Mouse (Mus musculus) intestine, postnatal 0 days (tissue): ENCODE measurements around the gene Itgb4. TPM values are rescaled to one million over a fixed set of nuclear protein-coding genes. Genes with fewer than 3 reads are reported as not detected.

Experiments used
- ATAC-seq: fragments of 200-750 bp; cut with Nextera tagmentation; 2 replicates; pipeline ENCODE4 v1.8.0; 2017; ENCODE audit warnings: mild to moderate bottlenecking, moderate TSS enrichment, moderate library complexity
- H3K27ac ChIP-seq: fragments of 300-500 bp; sonication (generic); 2 replicates; pipeline ENCODE4 v1.5.1; 2014; ENCODE audit warnings: mild to moderate bottlenecking, low read depth, low read length, moderate library complexity
- H3K27me3 ChIP-seq: fragments of 300-500 bp; sonication (generic); replicated peaks from 2 replicates; pipeline ENCODE4 v1.6.1; 2014; ENCODE audit warnings: low read length, mixed read lengths; ENCODE audit not compliant: control insufficient read depth, insufficient read depth
- H3K36me3 ChIP-seq: fragments of 300-500 bp; sonication (generic); 2 replicates; pipeline ENCODE4 v1.6.1; 2014; ENCODE audit warnings: mild to moderate bottlenecking, moderate library complexity; ENCODE audit not compliant: control insufficient read depth, insufficient read depth
- H3K4me1 ChIP-seq: fragments of 300-500 bp; sonication (generic); replicated peaks from 2 replicates; pipeline ENCODE4 v1.6.1; 2014; ENCODE audit warnings: antibody characterized with exemption, low read length, mixed read lengths; ENCODE audit not compliant: control insufficient read depth, insufficient read depth
- H3K4me2 ChIP-seq: fragments of 300-500 bp; sonication (generic); replicated peaks from 2 replicates; pipeline ENCODE4 v1.6.1; 2014; ENCODE audit warnings: low read depth, mild to moderate bottlenecking, moderate library complexity
- H3K4me3 ChIP-seq: fragments of 300-500 bp; sonication (generic); 2 replicates; pipeline ENCODE4 v1.5.1; 2014; ENCODE audit warnings: low read depth, low read length
- H3K9ac ChIP-seq: fragments of 300-500 bp; sonication (generic); 2 replicates; pipeline ENCODE4 v1.6.1; 2014; ENCODE audit warnings: mild to moderate bottlenecking, low read depth, low read length
- H3K9me3 ChIP-seq: fragments of 300-500 bp; sonication (generic); 2 replicates; pipeline ENCODE4 v1.6.1; 2016; ENCODE audit warnings: mixed run types; ENCODE audit not compliant: control insufficient read depth
- CTCF ChIP-seq: sonication (generic); IDR thresholded peaks from 2 replicates; pipeline ENCODE4 v1.5.1; 2016; ENCODE audit warnings: low read depth, mild to moderate bottlenecking, control low read depth, antibody characterized with exemption, moderate library complexity
- WGBS: fragments of 180-500 bp; shearing (Covaris S2); extraction: QIAGEN DNeasy Blood & Tissue Kit; methylation state at CpG from one replicate; pipeline ENCODE4 v1.1.7; 2014; 5-methylcytosine and 5-hydroxymethylcytosine counted together
- polyA plus RNA-seq: library from polyadenylated mRNA; unstranded; fragments of >200 nt; fragmentation: Nextera tagmentation; extraction: Ambion mirVana; gene quantifications from 2 replicates; pipeline ENCODE4 v1.2.1, GENCODE M21; 2015

Gene Itgb4
- polyA plus RNA-seq, 1 experiment from 2014 or later = 16.6 TPM

- H3K9me3 ChIP-seq = no peaks in the 10 kb centered on the region
- H3K4me3 ChIP-seq = no peak overlapping the region
- no peak overlapping the region for H3K4me2 ChIP-seq
- no peaks in the 10 kb centered on the region for H3K27me3 ChIP-seq
- H3K9ac ChIP-seq = no peak overlapping the region
- peaks cover 41% of the 10 kb centered on the region for H3K36me3 ChIP-seq
- no peak for ATAC-seq
- WGBS = 92% methylated on average over 6 of the region's 6 CpGs
- no peak for TF ChIP-seq CTCF
- no peaks in the 10 kb centered on the region for H3K4me1 ChIP-seq
- no peak overlapping the region for H3K27ac ChIP-seq
These were observed 70.7 kb downstream of the Itgb4 start for GRCm38 (mm10) chr11:116045173-116045572.

DNA sequence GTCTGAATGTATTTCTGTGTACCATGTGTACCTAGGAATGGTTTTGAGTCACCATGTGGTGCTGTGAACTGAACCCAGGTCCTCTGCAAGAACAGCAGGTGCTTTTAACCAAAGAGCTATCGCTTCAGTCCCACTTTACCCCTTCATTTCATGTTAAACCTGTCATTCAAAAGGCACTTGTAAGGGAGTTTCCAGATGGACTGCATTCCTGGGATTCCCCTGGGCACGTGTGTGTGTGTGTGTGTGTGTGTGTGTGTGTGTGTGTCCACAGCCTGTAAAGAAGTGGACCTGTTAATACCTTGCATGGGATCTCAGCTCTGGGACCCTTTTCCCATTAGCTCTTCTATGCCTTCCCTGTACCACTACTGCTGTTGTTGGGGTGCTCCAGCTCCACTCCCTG is 75.1 kb downstream of the Itgb4 start:
- Histone ChIP-seq H3K36me3 (peaks cover 77% of the 10 kb centered on the region), H3K27ac (no peak overlapping the region), H3K4me2 (no peak overlapping the region), H3K4me3 (no peak overlapping the region), H3K9me3 (no peaks in the 10 kb centered on the region), H3K27me3 (no peaks in the 10 kb centered on the region), H3K9ac (no peak overlapping the region), H3K4me1 (no peaks in the 10 kb centered on the region)
- no peak for ATAC-seq
- TF ChIP-seq CTCF = no peak
- WGBS = 89% methylated on average over 2 of the region's 2 CpGs

- Histone ChIP-seq H3K4me3 (no peak overlapping the region), H3K27me3 (no peaks in the 10 kb centered on the region), H3K9me3 (no peaks in the 10 kb centered on the region), H3K9ac (no peak overlapping the region), H3K4me2 (no peak overlapping the region), H3K36me3 (peaks cover 83% of the 10 kb centered on the region), H3K4me1 (no peaks in the 10 kb centered on the region), H3K27ac (no peak overlapping the region)
- no peak for TF ChIP-seq CTCF
- 82% methylated on average over 4 of the region's 4 CpGs for WGBS
- no peak for ATAC-seq
These were observed 75.7 kb downstream of the Itgb4 start for GRCm38 (mm10) chr11:116050196-116050595.

- WGBS = 92% methylated on average over 9 of the region's 9 CpGs
- Histone ChIP-seq H3K9ac (no peak overlapping the region), H3K27ac (no peak overlapping the region), H3K4me1 (no peaks in the 10 kb centered on the region), H3K4me3 (no peak overlapping the region), H3K27me3 (no peaks in the 10 kb centered on the region), H3K4me2 (no peak overlapping the region), H3K9me3 (no peaks in the 10 kb centered on the region), H3K36me3 (peaks cover 97% of the 10 kb centered on the region)
- ATAC-seq = no peak
- no peak for TF ChIP-seq CTCF
These were observed 79.2 kb downstream of the Itgb4 start for GRCm38 (mm10) chr11:116053510-116054229.

- TF ChIP-seq CTCF = no peak
- Histone ChIP-seq H3K9me3 (no peaks in the 10 kb centered on the region), H3K27ac (no peak overlapping the region), H3K4me1 (0 out of 2 replicates have a peak, but pooled peaks cover 4% of the 10 kb centered on the region), H3K27me3 (no peaks in the 10 kb centered on the region), H3K9ac (no peak overlapping the region), H3K4me3 (no peak overlapping the region), H3K4me2 (no peak overlapping the region), H3K36me3 (peaks cover 92% of the 10 kb centered on the region)
- no peak for ATAC-seq
- 93% methylated on average over 11 of the region's 11 CpGs for WGBS
These were observed 81.4 kb downstream of the Itgb4 start for GRCm38 (mm10) chr11:116055873-116056272.

DNA sequence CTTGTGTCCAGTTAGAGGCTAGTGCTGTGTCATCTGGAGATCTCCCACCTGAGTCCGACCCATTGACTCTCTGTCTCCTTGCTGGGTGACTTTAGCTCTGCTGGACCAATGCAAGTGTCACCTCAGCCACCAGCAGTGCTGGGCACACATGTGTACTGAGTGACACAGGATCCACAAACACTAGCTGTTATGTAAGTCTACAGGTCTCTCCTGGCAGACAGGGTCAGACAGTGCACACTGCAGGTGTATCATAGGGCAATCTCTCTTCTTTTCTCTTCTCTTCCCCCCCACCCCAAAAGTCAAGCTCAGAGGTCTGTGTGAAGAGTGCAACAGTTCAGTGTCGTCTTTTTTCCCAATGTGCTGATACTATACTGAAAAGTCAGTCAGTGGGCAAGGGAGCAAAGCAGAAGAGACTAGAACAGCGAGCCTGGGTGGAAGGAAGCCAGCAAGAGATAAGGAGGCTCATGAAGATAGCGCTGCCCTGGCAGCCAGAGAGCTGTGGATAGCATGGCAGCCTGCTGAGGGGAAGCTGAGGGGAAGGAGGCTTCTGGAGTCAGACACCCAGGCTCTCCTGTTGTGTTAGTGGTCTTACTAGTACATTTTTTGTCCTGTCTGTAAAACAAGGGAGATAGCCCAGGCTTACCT is 82.8 kb downstream of the Itgb4 start:
- H3K27ac ChIP-seq = no peak overlapping the region
- 67% methylated on average over 4 of the region's 4 CpGs for WGBS
- no peak overlapping the region for H3K4me3 ChIP-seq
- ATAC-seq = no peak
- 0 out of 2 replicates have a peak, but pooled peaks cover 4% of the 10 kb centered on the region for H3K4me1 ChIP-seq
- H3K9me3 ChIP-seq = no peaks in the 10 kb centered on the region
- peaks cover 81% of the 10 kb centered on the region for H3K36me3 ChIP-seq
- no peak overlapping the region for H3K4me2 ChIP-seq
- no peak for TF ChIP-seq CTCF
- H3K27me3 ChIP-seq = no peaks in the 10 kb centered on the region
- H3K9ac ChIP-seq = no peak overlapping the region

Other genes with a start within 250 kb of the Itgb4 start
- 8.2 and 8.6 TPM in 2 replicates for gene Tmem94, start 209.3 kb upstream of the Itgb4 start, polyA plus RNA-seq
- gene Caskin2, start 161.1 kb upstream of the Itgb4 start, polyA plus RNA-seq = 7.4 and 7.6 TPM in 2 replicates
- gene Tsen54, start 160.0 kb upstream of the Itgb4 start, polyA plus RNA-seq = 16.7 and 17.0 TPM in 2 replicates
- 60.5 and 61.8 TPM in 2 replicates for gene Llgl2, start 150.7 kb upstream of the Itgb4 start, polyA plus RNA-seq
- gene Myo15b, start 116.3 kb upstream of the Itgb4 start, polyA plus RNA-seq = 332 and 377 TPM in 2 replicates
- gene Smim5, start 74.7 kb upstream of the Itgb4 start, polyA plus RNA-seq = 1.9 and 3.4 TPM in 2 replicates
- 29.6 and 32.9 TPM in 2 replicates for gene Smim6, start 62.7 kb upstream of the Itgb4 start, polyA plus RNA-seq
- gene Sap30bp, start 41.4 kb upstream of the Itgb4 start, polyA plus RNA-seq = 27.5 and 28.8 TPM in 2 replicates
- 6.8 and 8.2 TPM in 2 replicates for gene Recql5, start 41.2 kb upstream of the Itgb4 start, polyA plus RNA-seq
- gene Galk1, start 38.0 kb downstream of the Itgb4 start, polyA plus RNA-seq = 387 and 418 TPM in 2 replicates
- gene H3f3b, start 53.3 kb downstream of the Itgb4 start, polyA plus RNA-seq = 1,144 and 1,190 TPM in 2 replicates
- 7.4 and 8.8 TPM in 2 replicates for gene Unk, start 55.6 kb downstream of the Itgb4 start, polyA plus RNA-seq
- 1.1 and 1.2 TPM in 2 replicates for gene Unc13d, start 103.3 kb downstream of the Itgb4 start, polyA plus RNA-seq
- gene Wbp2, start 112.3 kb downstream of the Itgb4 start, polyA plus RNA-seq = 179 and 201 TPM in 2 replicates
- gene Trim47, start 152.5 kb downstream of the Itgb4 start, polyA plus RNA-seq = 15.7 and 16.1 TPM in 2 replicates
- gene Trim65, start 156.4 kb downstream of the Itgb4 start, polyA plus RNA-seq = 3.1 and 3.3 TPM in 2 replicates
- 35.6 and 38.5 TPM in 2 replicates for gene Mrpl38, start 164.2 kb downstream of the Itgb4 start, polyA plus RNA-seq
- gene Fbf1, start 193.5 kb downstream of the Itgb4 start, polyA plus RNA-seq = 3.7 and 4.8 TPM in 2 replicates
- gene Ten1, start 224.1 kb downstream of the Itgb4 start, polyA plus RNA-seq = 64.6 and 66.8 TPM in 2 replicates
- gene Acox1, start 224.3 kb downstream of the Itgb4 start, polyA plus RNA-seq = 98.9 and 114 TPM in 2 replicates